Mouse (Mus musculus) lung, adult 2 months (tissue): ENCODE measurements at regions not wholly inside any gene's neighbourhood (a gene's known extent, or its start where the extent isn't known, plus 50 kb on each side); places are given as distances from the start of the nearest gene placed in this dataset.

ENCODE experiments used
- DNase-seq: peaks from one replicate; pipeline ENCODE4 v3.0.0; 2022
- H3K4me1 ChIP-seq: fragments of 200-500 bp; 2 replicates; pipeline ENCODE4 v1.6.1; 2011; ENCODE audit warnings: low read length; ENCODE audit not compliant: control insufficient read depth, insufficient read depth
- H3K4me3 ChIP-seq: fragments of 200-500 bp; replicated peaks from 2 replicates; pipeline ENCODE3; 2011; ENCODE audit warnings: low read depth, mild to moderate bottlenecking, control low read depth, low read length; ENCODE audit errors: extremely low read depth
- CTCF ChIP-seq: fragments of 200-500 bp; IDR thresholded peaks from 2 replicates; pipeline ENCODE4 v1.5.1; 2011; ENCODE audit warnings: mild to moderate bottlenecking, low read length, control low read depth; ENCODE audit not compliant: insufficient read depth
- POLR2A ChIP-seq: fragments of 200-500 bp; IDR thresholded peaks from 2 replicates; pipeline ENCODE4 v1.6.1; 2011; ENCODE audit warnings: low read depth, mild to moderate bottlenecking, control low read depth, low read length, borderline replicate concordance; ENCODE audit errors: extremely low read depth
- WGBS: fragments of 180-500 bp; shearing (Covaris S2); methylation state at CpG from one replicate; pipeline ENCODE4 v1.1.7; 2018; 5-methylcytosine and 5-hydroxymethylcytosine counted together

DNA sequence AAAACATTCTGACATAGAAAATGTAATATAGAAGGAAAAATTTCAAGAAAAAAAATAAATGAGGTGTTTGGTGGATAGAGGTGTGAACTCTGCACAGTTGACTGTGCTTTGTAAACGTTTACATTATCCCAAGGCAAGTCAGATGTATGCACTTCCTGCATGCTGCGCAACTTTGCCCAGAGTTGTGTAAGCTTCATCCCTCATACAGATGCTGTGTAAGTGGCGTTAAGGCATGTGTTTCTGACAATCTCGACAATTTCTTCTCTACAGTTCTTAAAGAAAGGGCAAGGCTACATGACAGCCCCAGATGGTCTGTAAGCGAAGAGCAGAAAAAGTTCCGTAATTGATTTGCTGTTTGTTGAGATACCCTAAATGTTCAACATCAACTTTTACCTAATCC, 476.6 kb upstream of the Pitx2 start:
- no peak for DNase-seq
- H3K4me3 ChIP-seq = no peak overlapping the region
- WGBS = 31% methylated on average over 6 of the region's 6 CpGs
- no peaks in the 10 kb centered on the region for H3K4me1 ChIP-seq
- no peak for TF ChIP-seq CTCF
- no peak for TF ChIP-seq POLR2A

DNA sequence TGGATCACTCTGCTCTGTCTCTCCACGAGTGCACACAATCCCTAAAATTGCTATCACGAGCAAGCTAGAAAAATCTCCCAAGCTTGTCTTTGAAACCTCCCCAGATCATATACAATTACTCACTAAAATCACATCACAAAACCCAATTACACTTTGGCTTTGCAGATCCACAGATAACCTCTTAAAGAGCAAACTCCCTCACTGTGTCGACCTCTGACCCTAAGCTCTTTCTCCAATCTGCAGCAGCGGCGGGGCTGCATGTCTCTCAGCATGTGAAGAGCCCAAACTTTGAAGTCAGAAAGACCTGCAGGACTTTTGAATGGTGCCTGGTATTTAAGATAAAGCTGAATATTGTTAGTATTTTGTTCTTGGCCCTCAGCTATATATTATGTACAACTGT, 479.4 kb upstream of the Pitx2 start:
- Histone ChIP-seq H3K4me1 (no peaks in the 10 kb centered on the region), H3K4me3 (no peak overlapping the region)
- TF ChIP-seq POLR2A = no peak
- DNase-seq = no peak
- 50% methylated on average over 5 of the region's 5 CpGs for WGBS

GRCm38 (mm10) chr3:128719226-128719625, 480.5 kb upstream of the Pitx2 start:
- TF ChIP-seq CTCF (no peak), POLR2A (no peak)
- no peak for DNase-seq
- WGBS = 75% methylated on average over 7 of the region's 7 CpGs
- no peaks in the 10 kb centered on the region for H3K4me1 ChIP-seq
- no peak overlapping the region for H3K4me3 ChIP-seq

- Histone ChIP-seq H3K4me3 (no peak overlapping the region), H3K4me1 (no peaks in the 10 kb centered on the region)
- WGBS = 76% methylated on average over 3 of the region's 3 CpGs
- no peak for DNase-seq
- no peak for TF ChIP-seq CTCF
- TF ChIP-seq POLR2A = no peak
Measured at GRCm38 (mm10) chr3:128707270-128707669, 492.4 kb upstream of the Pitx2 start.

GRCm38 (mm10) chr3:128668468-128669127, 531.1 kb upstream of the Pitx2 start:
- 62% methylated on average over 8 of the region's 8 CpGs for WGBS
- no peak for TF ChIP-seq CTCF
- no peak for TF ChIP-seq POLR2A
- Histone ChIP-seq H3K4me3 (no peak overlapping the region), H3K4me1 (no peaks in the 10 kb centered on the region)
- DNase-seq = no peak

GRCm38 (mm10) chr3:128665184-128665583, 534.5 kb upstream of the Pitx2 start:
- Histone ChIP-seq H3K4me1 (no peaks in the 10 kb centered on the region), H3K4me3 (no peak overlapping the region)
- no peak for TF ChIP-seq POLR2A
- no peak for TF ChIP-seq CTCF
- DNase-seq = no peak
- 77% methylated on average over 3 of the region's 3 CpGs for WGBS

GRCm38 (mm10) chr3:128636960-128637755, 562.5 kb upstream of the Pitx2 start:
- no peak overlapping the region for H3K4me3 ChIP-seq
- no peaks in the 10 kb centered on the region for H3K4me1 ChIP-seq
- WGBS = 80% methylated on average over 18 of the region's 18 CpGs
- no peak for DNase-seq
- TF ChIP-seq CTCF (no peak), POLR2A (no peak)

DNA sequence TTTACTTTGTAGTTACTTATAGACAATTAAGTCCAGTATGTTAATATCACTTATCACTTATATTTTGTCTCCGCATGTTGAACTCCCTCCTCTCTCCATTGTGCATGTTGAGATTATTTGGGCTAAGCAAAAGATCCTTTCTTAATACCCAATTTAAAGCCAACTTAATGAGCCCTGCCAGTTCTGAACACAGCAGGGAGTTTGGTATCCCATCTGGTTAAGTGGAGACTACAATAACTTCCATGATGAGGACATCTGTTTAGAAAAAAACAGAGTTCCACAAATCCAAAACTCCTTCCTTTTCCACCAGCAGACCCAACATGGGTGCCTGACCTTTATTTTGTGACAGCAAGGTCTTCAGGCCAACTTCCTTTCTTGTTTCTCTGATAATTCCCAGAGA, 572.0 kb upstream of the Pitx2 start:
- Histone ChIP-seq H3K4me3 (no peak overlapping the region), H3K4me1 (no peaks in the 10 kb centered on the region)
- no peak for DNase-seq
- 88% methylated on average over 1 of the region's 1 CpGs for WGBS
- TF ChIP-seq CTCF (no peak), POLR2A (no peak)

DNA sequence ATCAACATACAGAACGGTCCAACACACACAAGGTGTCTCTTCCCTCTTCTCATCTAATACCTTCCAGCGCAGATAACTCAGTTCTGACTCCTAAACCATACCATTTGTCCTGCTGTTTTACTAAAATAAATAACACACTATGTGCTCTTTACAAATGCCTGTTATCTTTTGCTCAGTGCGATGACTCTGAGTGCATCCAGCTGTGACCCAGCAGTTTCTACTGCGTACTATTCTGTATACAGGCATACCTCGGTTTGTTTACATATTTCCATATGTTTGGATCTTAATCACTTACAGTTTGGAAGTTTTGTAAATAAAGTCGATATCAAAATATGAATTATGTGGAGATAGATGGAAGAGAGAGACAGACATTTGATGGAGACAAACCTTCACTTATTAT, 583.0 kb upstream of the Pitx2 start:
- Histone ChIP-seq H3K4me3 (no peak overlapping the region), H3K4me1 (no peaks in the 10 kb centered on the region)
- 54% methylated on average over 6 of the region's 6 CpGs for WGBS
- no peak for TF ChIP-seq POLR2A
- TF ChIP-seq CTCF = no peak
- no peak for DNase-seq

GRCm38 (mm10) chr3:128613657-128614056, 586.0 kb upstream of the Pitx2 start:
- Histone ChIP-seq H3K4me3 (no peak overlapping the region), H3K4me1 (no peaks in the 10 kb centered on the region)
- WGBS = 74% methylated on average over 9 of the region's 9 CpGs
- no peak for DNase-seq
- no peak for TF ChIP-seq CTCF
- no peak for TF ChIP-seq POLR2A
